Mouse (Mus musculus): ENCODE data around the gene Tomm40l. TPM values are rescaled to one million over a fixed set of nuclear protein-coding genes. Genes with fewer than 3 reads are reported as not detected.

Tomm40l gene
- total RNA-seq, 2 experiments from 2014 or later = 81.4 to 85.9 TPM

GRCm38 (mm10) chr1:171230215-171230614 is 7.9 kb upstream of the Tomm40l start:
- DNase-seq (ENCODE audit: extremely low spot score in 1 of 2, low spot score in 1 of 2) = no peak

- no peak for DNase-seq (ENCODE audit: extremely low spot score in 1 of 2, low spot score in 1 of 2)
Measured at GRCm38 (mm10) chr1:171229750-171230149, 7.4 kb upstream of the Tomm40l start.

GRCm38 (mm10) chr1:171227879-171228278 is 5.6 kb upstream of the Tomm40l start:
- no peak for DNase-seq (ENCODE audit: extremely low spot score in 1 of 2, low spot score in 1 of 2)

GRCm38 (mm10) chr1:171226780-171227179 is 4.5 kb upstream of the Tomm40l start:
- no peak for DNase-seq (ENCODE audit: extremely low spot score in 1 of 2, low spot score in 1 of 2)

DNA sequence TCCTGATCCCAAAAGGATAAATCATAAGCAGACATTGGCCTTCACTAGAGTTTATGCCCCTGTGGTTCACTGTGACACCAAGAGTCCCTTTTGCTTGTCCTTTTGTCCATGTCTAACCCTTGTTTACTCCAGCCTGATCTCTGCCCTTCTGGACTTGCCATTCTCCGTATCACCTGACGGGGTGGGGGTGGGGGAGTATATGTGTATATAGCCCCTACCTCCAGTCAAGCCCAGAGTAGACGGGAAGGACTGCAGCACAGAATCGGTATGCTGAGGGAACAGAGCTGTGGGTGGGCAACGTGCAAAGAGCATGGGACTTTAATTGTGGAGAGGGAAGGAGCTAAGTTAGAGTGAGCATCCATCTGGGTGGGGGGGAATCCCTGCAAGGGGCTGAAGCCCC is 2.5 kb upstream of the Tomm40l start, which contains the start of gene Apoa2:
Gene Apoa2 (plus strand): TSS at position 198 of the 400 bp plus-strand sequence.
- no peak for DNase-seq (ENCODE audit: extremely low spot score in 1 of 2, low spot score in 1 of 2)

- no peak for DNase-seq (ENCODE audit: extremely low spot score in 1 of 2, low spot score in 1 of 2)
Measured at GRCm38 (mm10) chr1:171223796-171224195, 1.5 kb upstream of the Tomm40l start.

DNA sequence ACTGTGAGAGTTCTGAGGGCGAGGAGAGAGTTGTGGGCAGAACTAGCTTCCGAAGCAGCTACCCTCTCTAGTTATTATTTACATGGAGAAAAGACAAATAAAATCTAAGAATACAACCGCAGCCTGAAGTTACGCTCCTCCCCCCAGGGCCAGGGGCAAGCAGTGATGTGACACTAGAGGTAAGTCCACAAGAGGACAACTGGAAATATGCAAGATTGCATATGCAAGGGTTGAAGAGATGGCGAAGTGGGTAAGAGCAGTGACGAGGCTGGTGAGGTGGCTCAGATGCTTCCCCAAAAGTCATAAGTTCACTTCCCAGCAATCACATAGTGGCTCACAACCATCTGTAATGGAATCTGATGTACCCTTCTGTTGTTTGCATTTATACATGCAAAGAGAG is 854 bp upstream of the Tomm40l start:
- no peak for DNase-seq (ENCODE audit: extremely low spot score in 1 of 2, low spot score in 1 of 2)

DNA sequence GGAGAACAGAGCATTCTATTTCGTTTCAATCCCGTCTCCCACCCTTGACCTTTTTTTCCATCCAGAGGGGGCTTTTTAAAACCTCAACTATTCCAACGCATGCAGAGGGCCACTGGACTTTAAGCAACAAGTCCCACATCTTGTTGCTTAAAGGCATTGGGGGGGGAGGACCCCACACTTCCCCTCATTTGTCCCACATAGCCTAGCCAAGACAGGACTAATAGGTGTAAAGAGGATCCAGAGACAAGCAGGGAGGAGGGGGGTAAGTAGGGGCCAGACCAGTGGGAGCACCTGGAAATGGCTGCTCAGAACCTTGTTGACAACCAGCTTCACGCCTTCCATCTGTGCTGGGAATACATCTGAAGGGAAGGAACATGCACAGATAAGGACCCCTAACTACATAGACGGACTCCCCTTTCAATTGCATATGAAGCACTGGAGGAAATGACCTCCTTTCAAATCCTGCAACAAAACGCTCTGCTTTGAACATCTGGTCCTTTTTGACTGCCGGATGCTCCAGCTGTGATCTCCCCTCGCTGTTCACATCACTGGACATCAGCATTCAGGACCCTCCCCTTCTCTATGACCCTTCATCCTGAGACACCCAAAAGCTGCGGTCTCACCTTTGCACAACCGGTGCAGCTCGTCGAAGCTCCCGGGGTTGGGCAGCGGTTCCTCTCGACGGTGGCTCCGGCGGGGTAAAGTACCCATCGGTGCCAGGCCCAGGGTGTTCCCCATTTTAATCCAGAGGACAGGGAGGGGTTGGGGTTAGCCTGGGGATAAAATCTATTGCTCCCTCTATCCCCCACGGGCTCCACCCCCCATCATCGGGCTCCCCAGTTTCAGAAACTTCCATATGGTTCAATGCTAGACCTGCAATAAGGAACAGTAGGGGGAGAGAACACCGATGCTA is 777 bp downstream of the Tomm40l start:
- DNase-seq (ENCODE audit: extremely low spot score in 1 of 2, low spot score in 1 of 2) = peak in 1 of 2 experiments; percentile 36

GRCm38 (mm10) chr1:171220871-171221270 is 1.4 kb downstream of the Tomm40l start:
- DNase-seq (ENCODE audit: extremely low spot score in 1 of 2, low spot score in 1 of 2) = peak; percentile 86 to 96

- DNase-seq (ENCODE audit: extremely low spot score in 1 of 2, low spot score in 1 of 2) = no peak
Measured at GRCm38 (mm10) chr1:171216241-171216955, 5.9 kb downstream of the Tomm40l start.

GRCm38 (mm10) chr1:171213801-171214496 is 8.4 kb downstream of the Tomm40l start, which contains the start of gene Nr1i3:
Gene Nr1i3, plus strand, starts transcription at chr1:171213970.
- DNase-seq (ENCODE audit: extremely low spot score in 1 of 2, low spot score in 1 of 2) = no peak

DNA sequence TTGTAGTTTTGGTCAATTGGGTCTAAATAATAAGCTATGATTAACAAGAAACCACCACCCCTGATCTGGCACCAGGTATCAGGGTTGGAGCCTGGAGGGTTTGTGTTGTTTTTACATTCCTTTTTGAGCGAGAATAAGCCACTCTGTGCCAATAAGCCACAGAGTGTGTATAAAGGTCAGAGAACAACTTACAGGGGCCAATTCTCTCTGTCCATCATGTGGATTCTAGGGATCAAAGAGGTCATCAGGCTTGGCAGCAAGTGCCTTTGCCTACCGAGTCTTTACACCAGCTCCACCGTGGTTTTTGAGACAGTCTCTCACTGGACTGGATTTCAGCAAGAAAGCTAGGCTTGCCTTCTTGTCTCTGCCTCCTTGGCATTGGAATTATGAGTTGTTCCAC is 9.5 kb downstream of the Tomm40l start:
- no peak for DNase-seq (ENCODE audit: extremely low spot score in 1 of 2, low spot score in 1 of 2)

DNA sequence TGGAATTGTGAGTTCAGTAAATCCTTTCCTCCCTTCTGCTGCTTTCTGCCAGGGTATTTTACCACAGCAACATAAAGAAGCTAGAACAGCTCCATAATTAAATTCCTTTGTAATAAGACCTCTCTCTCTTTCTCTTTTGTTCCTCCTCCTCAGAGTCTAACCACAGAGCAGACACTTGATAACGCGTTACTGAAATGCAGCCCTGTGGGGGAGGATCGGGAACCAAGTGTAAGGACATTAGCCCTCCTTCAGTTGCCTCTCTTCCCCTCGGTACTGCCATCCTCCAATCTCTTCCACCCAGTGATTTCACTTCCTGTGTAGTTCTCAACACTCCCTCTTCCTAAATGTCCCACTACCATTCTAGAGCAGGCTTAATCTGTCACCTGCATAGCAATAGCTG is 12.9 kb downstream of the Tomm40l start:
- DNase-seq (ENCODE audit: extremely low spot score in 1 of 2, low spot score in 1 of 2) = no peak

GRCm38 (mm10) chr1:171205704-171206493 is 16.4 kb downstream of the Tomm40l start:
- no peak for DNase-seq (ENCODE audit: extremely low spot score in 1 of 2, low spot score in 1 of 2)

DNA sequence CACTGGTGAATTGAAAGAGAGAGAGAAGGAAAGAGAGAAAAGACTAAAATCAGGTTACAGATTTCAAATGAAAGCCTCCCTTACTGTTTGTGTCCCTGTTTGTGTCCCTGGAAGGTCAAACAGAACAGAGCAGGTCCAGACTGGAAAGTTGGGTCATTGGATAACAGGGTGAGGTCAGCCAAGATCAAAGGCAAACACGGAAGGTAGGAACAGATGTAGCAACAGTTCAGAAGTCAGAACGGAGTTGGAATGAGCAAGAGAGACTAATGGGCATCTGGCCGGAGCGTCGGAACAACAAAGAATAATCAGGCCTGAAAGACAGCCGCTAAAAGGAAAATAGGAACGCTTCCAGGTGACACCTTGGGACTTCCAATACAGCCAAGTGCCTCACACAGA is 18.1 kb downstream of the Tomm40l start:
- DNase-seq (ENCODE audit: extremely low spot score in 1 of 2, low spot score in 1 of 2) = no peak

- no peak for DNase-seq (ENCODE audit: extremely low spot score in 1 of 2, low spot score in 1 of 2)
Measured at GRCm38 (mm10) chr1:171203471-171204248, 18.7 kb downstream of the Tomm40l start.

DNA sequence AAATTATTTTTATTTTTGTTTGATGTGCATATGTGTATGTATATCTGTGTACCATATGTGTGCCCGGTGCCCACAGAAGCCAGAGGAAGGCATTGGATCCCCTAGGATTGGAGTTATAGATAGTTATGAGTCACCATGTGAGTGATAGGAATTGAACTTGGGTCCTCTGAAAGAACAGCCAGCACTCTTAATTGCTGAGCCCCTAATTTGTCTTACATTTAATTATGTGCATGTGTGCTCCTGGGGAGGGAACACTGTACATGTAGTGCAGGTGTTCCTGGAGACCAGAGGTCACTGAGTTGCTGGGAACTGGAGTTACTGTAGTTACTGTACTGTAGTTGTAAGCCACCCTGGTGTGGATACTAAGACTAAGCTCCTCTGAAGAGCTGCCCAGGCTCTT is 21.5 kb downstream of the Tomm40l start:
- DNase-seq (ENCODE audit: extremely low spot score in 1 of 2, low spot score in 1 of 2) = no peak

GRCm38 (mm10) chr1:171199532-171199931 is 22.8 kb downstream of the Tomm40l start:
- no peak for DNase-seq (ENCODE audit: extremely low spot score in 1 of 2, low spot score in 1 of 2)

GRCm38 (mm10) chr1:171195887-171196397 is 26.4 kb downstream of the Tomm40l start, which contains the start of gene Pcp4l1:
Gene Pcp4l1, minus strand, starts transcription at chr1:171196268.
- peak in 1 of 2 experiments; percentile 24 for DNase-seq (ENCODE audit: extremely low spot score in 1 of 2, low spot score in 1 of 2)
